Mouse (Mus musculus): ENCODE measurements around the gene Apba1.

GRCm38 (mm10) chr19:23956299-23956975, 197.8 kb downstream of the Apba1 start:
- no peak for TF ChIP-seq CTCF (IDR thresholded peaks at IDR 0.05; ENCODE audit: low read depth, low read length)
- TF ChIP-seq POLR2A (IDR thresholded peaks at IDR 0.05; ENCODE audit: extremely low read depth, insufficient read depth, low read length): no peak

Measured in liver, adult 2 months (tissue).